Mouse (Mus musculus): ENCODE data around the gene Hivep3.

DNA sequence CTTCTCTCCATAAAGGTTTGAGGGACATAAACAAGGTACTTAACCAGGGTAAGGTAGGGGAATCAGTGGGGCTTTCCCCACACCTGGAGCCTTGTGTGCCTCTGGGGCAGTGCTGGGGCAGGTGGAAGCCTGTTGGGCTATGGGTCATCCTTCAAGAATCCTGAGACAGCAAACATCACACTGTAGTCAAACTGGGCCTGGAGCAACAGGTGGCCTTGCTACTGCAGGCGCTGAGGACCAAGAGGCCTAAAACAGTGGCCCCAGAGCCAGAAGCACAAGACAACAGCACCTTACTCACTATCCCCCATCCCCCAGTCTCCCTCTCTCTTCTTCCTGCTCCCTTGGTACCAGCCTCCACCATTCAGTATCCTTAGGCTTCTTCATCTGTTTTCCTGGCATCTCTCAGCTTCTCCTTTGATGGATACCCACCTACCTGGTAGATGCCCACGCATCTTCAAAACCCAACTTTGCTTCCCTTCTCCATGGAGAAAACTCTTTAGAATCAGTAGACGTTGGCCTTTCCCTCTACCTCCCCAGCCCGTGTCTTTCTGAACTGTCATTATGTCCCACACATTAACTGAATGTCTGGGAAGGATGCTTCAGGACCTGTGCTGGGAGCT lies 289.7 kb downstream of the Hivep3 start:
- TF ChIP-seq CTCF (IDR thresholded peaks at IDR 0.05; ENCODE audit: low read depth, low read length) (no peak), POLR2A (IDR thresholded peaks at IDR 0.05; ENCODE audit: extremely low read depth, insufficient read depth, low read length) (no peak)
